Mouse (Mus musculus) layer of hippocampus, adult 9-10 months (tissue): ENCODE data around the gene Exosc10.

ENCODE experiments used
- DNase-seq: peaks from one replicate; pipeline ENCODE4 v3.0.0; 2022; ENCODE audit warnings: low spot score

Gene Exosc10

DNA sequence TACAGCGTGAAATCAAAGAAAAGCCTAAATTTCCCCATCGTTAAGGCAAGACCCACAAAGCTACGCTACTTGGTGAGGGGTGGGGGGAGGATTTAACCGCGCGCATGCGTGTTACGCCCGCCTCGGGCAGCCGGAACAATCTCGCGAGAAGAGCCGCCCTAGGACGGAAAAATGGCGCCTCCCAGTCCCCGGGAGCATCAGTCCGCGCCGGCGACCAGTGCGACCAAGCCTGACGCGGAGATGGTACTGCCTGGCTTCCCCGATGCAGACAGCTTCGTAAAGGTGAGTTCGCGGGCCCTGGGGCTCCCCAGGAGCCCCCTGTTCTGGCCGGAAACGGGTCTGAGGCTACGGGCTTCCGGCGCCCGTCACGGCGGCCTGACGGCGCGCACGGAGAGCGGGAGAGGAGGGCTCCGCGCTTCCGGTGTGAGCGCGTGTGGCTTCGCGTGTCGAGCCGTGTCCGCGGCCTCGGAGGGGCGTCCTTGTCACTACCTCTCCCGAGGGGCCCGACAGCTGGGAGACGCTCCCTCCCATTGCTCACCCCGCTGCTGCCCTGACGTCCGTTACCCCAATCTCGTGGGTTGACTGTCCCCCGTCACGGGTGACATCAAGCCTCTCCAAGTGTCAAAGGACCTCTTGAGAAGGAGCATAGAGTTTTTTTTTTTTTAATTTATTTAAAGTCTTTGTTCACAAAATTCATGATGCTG lies at the start of gene Exosc10:
Gene Exosc10, plus strand, starts transcription at position 133 of the 704 bp plus-strand sequence.
- peak; percentile 71 for DNase-seq

GRCm38 (mm10) chr4:148509450-148510084 lies 48.7 kb upstream of the Exosc10 start:
- DNase-seq = no peak

DNA sequence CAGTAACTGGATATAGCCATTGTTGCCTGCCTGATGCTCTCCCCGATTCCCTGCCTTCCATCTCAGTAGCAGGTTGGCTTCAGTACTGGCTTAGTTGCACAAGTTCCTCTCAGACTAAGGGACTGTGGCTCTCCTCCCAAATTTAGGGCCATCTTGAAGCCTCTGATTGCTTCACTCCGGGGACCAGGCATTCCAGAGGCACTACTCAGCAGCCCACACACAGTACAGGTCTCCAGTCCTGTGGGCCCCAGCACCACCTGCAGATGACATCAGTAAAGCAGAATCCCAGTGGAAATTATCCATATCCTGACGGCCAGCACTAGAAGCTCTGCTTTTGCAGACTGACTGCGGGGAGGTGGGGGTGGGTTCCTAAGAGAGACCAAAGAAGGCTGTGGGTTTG lies 47.5 kb upstream of the Exosc10 start:
- no peak for DNase-seq

- no peak for DNase-seq
These were observed 46.9 kb upstream of the Exosc10 start for GRCm38 (mm10) chr4:148511334-148511733.

DNA sequence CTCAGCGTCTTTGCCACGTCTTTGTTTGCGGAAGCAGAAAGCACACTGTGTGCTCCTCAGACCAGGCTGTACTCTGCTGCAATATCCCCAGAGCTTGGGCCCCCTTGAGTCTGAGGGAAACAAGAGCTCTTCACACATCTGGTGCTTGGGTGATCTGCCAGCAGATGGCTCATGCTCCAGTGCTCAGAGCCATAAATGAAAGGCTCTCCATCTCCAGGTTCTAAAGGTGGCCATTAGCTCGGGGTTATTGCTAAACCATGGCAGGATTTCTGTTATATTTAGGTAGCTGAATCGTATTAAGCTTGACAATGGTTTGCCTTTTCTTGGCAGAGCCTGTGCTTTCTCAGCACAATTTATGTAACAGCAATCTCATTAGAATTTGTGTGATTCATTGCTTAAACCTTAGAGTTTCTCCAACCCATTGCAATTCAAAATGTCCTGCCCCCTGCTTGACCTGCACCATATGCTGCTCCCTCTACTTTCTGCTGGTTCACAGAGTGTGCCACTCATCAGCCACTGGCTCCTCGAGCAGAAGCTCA lies 45.1 kb upstream of the Exosc10 start:
- DNase-seq = no peak

DNA sequence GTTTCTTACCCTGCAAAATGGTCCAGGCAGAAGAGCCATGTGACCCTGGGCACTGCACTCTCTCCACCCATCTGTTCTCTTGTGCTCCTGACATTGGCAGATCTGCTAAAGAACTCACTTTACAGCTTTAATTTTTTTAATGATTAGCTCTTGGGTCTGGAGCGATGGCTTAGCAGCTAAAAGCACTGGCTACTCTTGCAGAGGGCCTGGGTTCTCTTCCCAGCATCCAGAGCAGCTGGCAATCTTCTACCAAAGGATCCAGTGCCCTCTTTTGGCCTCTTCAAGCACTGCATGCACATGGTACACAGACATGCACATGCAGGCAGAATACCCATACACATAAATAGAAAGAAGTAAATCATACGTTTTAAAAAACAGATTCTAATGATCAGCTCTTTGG lies 42.9 kb upstream of the Exosc10 start:
- DNase-seq = no peak

- DNase-seq = no peak
These were observed 40.4 kb upstream of the Exosc10 start for GRCm38 (mm10) chr4:148517809-148518208.

DNA sequence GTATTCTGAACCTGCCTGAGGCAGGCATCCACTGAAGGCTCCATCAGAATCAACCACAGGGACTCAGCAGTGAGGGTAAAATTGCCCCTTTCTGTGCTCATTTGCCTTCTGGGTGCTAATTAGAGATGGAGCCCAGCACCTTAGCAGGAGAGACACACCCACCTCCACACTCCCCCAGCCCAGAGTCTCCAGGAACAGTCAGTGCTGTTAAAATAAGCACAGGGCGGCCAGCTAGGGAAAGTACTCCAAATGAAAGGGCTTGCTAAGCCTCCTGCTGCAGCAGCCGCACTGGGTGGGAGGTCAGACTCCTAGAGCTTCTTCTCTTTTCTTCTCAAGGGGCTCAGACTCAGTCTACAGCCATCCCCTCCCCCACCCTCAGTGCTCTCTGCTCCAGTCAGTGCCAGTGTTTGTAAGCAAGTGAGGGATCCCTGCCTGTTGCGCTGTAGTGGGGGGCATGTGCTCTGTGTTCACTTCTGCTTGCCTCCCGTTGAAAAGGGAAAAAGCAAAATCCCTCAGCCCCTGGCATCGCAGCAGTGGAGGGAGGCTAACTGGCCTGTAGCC lies 39.9 kb upstream of the Exosc10 start:
- DNase-seq = no peak

- no peak for DNase-seq
These were observed 34.7 kb upstream of the Exosc10 start for GRCm38 (mm10) chr4:148523538-148523937.

DNA sequence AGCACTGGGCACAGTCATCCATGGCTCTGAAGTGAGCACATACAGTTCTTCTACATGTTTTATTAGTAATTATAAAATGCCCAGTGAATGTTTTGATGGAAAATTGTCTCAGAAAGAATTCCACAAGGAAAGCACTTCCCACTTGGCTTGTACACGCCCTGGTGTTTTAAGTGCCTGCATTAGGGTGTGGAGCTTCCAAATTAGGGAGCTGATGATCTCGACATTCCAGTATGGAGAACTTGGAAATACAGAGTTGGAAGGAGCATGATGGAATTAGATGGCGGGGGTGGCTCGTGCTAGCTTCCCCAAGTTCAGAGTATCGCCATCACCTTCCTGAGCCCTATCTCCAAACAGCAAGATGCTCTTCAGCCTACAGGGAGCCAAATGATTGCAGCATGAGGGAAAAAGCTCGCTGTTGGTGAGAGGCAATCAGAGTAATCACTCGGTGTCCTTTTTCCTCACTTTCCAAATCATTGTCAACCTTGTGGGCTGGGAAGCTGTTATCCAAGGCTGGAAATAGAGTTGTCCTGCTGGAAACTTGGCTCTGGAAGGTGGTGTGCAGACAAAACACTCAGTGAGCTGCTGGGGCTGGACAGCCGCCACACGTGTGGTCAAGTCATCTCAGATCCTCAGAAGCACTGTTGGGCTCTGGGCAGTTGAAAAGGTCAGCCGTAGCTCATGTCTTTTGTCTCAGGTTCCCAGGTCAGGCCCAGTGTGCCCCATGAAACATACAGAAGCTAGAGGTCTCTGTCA lies 30.9 kb upstream of the Exosc10 start:
- no peak for DNase-seq

- DNase-seq = no peak
These were observed 27.9 kb upstream of the Exosc10 start for GRCm38 (mm10) chr4:148530351-148530750.

- DNase-seq = no peak
These were observed 27.5 kb upstream of the Exosc10 start for GRCm38 (mm10) chr4:148530778-148531177.

DNA sequence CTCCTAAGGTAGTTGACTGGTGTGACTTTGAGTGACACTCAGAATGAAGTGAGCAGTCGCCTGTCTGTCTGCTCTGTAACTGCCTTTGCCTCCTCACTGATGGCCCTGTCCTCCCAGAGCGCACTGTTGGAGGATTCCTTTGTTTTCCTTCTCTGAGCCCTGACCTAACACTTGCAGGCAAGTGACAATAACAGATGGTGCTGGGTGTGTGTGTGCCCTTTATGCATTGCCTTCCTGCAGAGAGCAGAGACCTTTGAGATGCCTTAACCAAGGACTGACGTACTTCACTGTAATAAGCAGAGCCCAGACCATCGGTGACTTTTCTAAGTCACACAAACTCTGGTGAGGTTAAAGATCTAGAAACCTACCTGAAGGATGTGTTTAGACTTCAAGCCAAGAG lies 26.9 kb upstream of the Exosc10 start:
- DNase-seq = no peak

DNA sequence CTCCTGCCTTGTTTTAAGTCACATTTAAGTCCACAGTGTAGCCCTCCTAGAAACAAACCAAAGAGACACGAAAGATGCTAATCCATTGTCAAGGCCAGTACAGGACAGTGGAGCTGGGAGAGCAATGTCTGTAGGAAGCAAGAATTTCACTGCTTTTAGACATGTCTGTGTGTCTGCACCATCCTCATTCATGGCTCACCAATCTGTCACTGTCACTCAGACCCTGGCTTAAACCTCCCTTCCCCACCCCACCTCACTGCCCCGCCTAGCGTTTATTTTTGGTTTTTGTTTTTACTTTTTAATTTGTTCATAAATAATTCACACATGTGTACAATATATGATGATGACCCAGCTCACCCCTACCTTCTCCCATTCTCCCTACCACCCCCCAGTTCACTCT lies 25.7 kb upstream of the Exosc10 start:
- no peak for DNase-seq

- no peak for DNase-seq
These were observed 24.5 kb upstream of the Exosc10 start for GRCm38 (mm10) chr4:148533613-148534328.

- DNase-seq = no peak
These were observed 22.4 kb upstream of the Exosc10 start for GRCm38 (mm10) chr4:148535876-148536275.

DNA sequence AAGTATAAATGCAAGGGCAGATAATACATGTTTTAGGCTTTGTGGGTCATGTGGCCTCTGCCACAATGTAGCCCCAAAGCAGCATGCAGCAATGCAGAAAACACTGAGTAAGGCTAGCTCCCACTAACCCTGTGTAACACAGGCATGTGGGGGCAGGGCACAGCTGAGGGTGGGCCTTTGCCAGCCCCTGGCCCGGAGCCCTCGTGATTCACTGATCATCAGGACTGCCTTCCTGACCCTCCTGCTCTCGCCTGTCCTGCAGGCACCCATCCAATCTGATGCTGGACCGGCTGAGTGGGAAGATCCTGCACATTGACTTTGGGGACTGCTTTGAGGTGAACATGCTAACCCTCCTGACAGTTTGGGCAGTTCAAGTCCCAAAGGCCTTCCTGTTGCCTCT lies 9.1 kb upstream of the Exosc10 start:
- no peak for DNase-seq

- DNase-seq = no peak
These were observed 463 bp upstream of the Exosc10 start for GRCm38 (mm10) chr4:148557766-148558165.

DNA sequence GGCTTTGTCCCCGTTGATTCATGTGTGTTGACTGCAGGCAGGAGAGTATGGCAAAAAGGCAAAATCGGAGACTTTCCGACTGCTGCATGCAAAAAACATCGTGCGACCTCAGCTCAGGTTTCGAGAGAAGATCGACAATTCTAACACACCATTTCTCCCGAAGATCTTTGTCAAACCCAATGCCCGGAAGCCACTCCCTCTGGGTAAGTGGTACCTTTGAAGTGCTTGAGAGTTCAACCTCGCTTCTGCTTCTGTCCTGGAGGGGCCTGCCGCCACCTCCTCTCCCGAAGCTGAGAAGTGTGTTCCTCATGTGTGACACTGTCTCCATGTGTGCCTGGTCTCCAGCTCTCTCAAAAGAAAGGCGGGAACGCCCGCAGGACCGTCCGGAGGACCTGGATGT lies 4.4 kb downstream of the Exosc10 start:
- DNase-seq = no peak

DNA sequence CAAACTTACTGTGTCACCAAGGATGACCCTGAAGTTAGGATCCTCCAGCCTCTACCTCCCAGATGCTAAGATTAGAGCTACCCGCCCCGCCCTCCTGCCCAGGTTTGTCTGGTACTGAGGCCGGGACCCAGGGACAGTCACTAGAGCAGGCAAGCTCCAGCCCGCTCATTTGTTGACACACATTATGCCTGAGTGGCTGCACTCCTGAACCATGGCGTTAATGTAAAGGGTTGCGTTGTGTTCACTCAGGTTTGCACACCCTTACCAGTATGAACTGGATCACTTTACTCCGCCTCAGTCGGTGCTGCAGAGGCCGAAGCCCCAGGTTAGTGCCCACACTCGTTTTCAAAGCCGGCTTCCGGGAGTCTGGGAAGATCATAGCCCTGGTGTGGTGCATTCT lies 5.4 kb downstream of the Exosc10 start:
- no peak for DNase-seq

- DNase-seq = no peak
These were observed 11.9 kb downstream of the Exosc10 start for GRCm38 (mm10) chr4:148570138-148570537.
